Mouse (Mus musculus): ENCODE results near the gene Kcnj6.

- TF ChIP-seq CTCF (IDR thresholded peaks at IDR 0.05; ENCODE audit: low read depth, low read length) (no peak), POLR2A (IDR thresholded peaks at IDR 0.05; ENCODE audit: borderline replicate concordance, low read depth, low read length) (no peak)
These were observed 274.6 kb downstream of the Kcnj6 start for GRCm38 (mm10) chr16:94722936-94723335.
